Mouse (Mus musculus) cerebellum, postnatal 10 days (tissue): Measurements from ENCODE around the gene Nhlrc4.

ENCODE experiments used
- DNase-seq, 2 experiments: peaks; one replicate each; pipeline ENCODE4 v3.0.0; 2021; ENCODE audit warnings: mixed read lengths in 2 of 2

Gene Nhlrc4

GRCm38 (mm10) chr17:25957586-25958051 is 12.9 kb upstream of the Nhlrc4 start:
- DNase-seq = peak; percentile 89 to 91

- DNase-seq = peak; percentile 74 to 76
Measured at GRCm38 (mm10) chr17:25956631-25957030, 11.9 kb upstream of the Nhlrc4 start.

- peak; percentile 91 to 93 for DNase-seq
Measured at GRCm38 (mm10) chr17:25956201-25956600, 11.4 kb upstream of the Nhlrc4 start.

GRCm38 (mm10) chr17:25955736-25956135 is 11.0 kb upstream of the Nhlrc4 start:
- no peak for DNase-seq

- DNase-seq = no peak
Measured at GRCm38 (mm10) chr17:25954671-25955070, 9.9 kb upstream of the Nhlrc4 start.

- peak; percentile 83 to 86 for DNase-seq
Measured at GRCm38 (mm10) chr17:25953161-25953560, 8.4 kb upstream of the Nhlrc4 start.

GRCm38 (mm10) chr17:25951803-25952623 is 7.3 kb upstream of the Nhlrc4 start, which contains the start of gene A930017K11Rik:
Gene A930017K11Rik, minus strand, starts transcription at chr17:25952565.
- DNase-seq = peak; percentile 58 to 63

- DNase-seq = peak; percentile 76 to 78
Measured at GRCm38 (mm10) chr17:25951225-25951802, 6.6 kb upstream of the Nhlrc4 start.

GRCm38 (mm10) chr17:25950706-25951105 is 5.9 kb upstream of the Nhlrc4 start:
- DNase-seq = peak in 1 of 2 experiments; percentile 47

- peak; percentile 62 to 67 for DNase-seq
Measured at GRCm38 (mm10) chr17:25949981-25950380, 5.2 kb upstream of the Nhlrc4 start.

GRCm38 (mm10) chr17:25948051-25948450 is 3.3 kb upstream of the Nhlrc4 start:
- DNase-seq = peak; percentile 71 to 82

GRCm38 (mm10) chr17:25947576-25947975 is 2.8 kb upstream of the Nhlrc4 start:
- peak in 1 of 2 experiments; percentile 33 for DNase-seq

- peak in 1 of 2 experiments; percentile 27 for DNase-seq
Measured at GRCm38 (mm10) chr17:25946891-25947290, 2.1 kb upstream of the Nhlrc4 start.

- no peak for DNase-seq
Measured at GRCm38 (mm10) chr17:25946349-25946748, 1.6 kb upstream of the Nhlrc4 start.

GRCm38 (mm10) chr17:25945517-25946155 is 875 bp upstream of the Nhlrc4 start:
- peak; percentile 49 to 64 for DNase-seq

- no peak for DNase-seq
Measured at GRCm38 (mm10) chr17:25943769-25944168, 992 bp downstream of the Nhlrc4 start.

GRCm38 (mm10) chr17:25943221-25943620 is 1.5 kb downstream of the Nhlrc4 start:
- no peak for DNase-seq

GRCm38 (mm10) chr17:25942597-25943151 is 2.1 kb downstream of the Nhlrc4 start:
- no peak for DNase-seq

GRCm38 (mm10) chr17:25941511-25942241 is 3.1 kb downstream of the Nhlrc4 start:
- DNase-seq = peak; percentile 90

- DNase-seq = no peak
Measured at GRCm38 (mm10) chr17:25934526-25934925, 10.2 kb downstream of the Nhlrc4 start.

GRCm38 (mm10) chr17:25925348-25925747 is 19.4 kb downstream of the Nhlrc4 start:
- peak; percentile 90 to 91 for DNase-seq

- DNase-seq = peak; percentile 45 to 56
Measured at GRCm38 (mm10) chr17:25922120-25922519, 22.6 kb downstream of the Nhlrc4 start.
